Mouse (Mus musculus): ENCODE data around the gene B3gat1.

- TF ChIP-seq POLR2A (IDR thresholded peaks at IDR 0.05; ENCODE audit: extremely low read depth, insufficient read depth, low read length) (no peak), CTCF (IDR thresholded peaks at IDR 0.05; ENCODE audit: low read depth, low read length) (no peak)
Measured at GRCm38 (mm10) chr9:26689956-26690698, 43.4 kb upstream of the B3gat1 start.
